Mouse (Mus musculus): ENCODE results near the gene Lrp2.

DNA sequence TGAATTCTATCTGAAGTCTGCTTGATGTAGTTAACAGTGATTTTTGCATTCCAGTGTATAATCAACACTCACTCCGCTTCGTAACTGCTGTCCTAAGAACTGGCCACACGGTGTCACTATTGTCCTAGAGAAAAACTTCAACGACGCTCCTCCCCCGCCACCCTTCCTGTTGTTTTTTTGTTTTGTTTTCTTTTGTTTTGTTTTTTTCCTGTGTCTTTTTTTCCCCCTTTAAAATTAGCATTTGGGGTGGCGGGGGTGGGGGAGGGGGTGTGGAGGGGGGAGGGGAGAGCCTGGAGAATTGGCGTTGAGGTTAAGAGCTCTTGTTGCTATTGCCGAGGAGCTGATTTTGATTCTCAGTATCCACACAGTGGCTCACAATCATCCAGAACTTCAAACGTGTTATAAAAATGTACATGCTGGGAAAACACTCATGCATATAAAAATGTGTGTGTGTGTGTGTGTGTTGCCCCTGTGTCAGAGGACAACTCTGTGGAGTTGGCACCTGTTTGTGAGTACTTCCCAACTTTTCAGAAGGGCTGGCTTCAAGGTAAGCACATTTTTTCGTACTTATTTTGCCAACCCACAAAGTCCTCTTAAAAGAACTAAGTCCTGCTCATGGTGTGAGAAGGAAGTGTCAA lies 49.3 kb upstream of the Lrp2 start:
- TF ChIP-seq GATA1 (IDR thresholded peaks at IDR 0.05; ENCODE audit: borderline replicate concordance, low read length) (no peak), FLI1 (IDR thresholded peaks at IDR 0.05; ENCODE audit: low read length) (no peak)
